Mouse (Mus musculus): ENCODE measurements at regions not wholly inside any gene's neighbourhood (a gene's known extent, or its start where the extent isn't known, plus 50 kb on each side); places are given as distances from the start of the nearest gene placed in this dataset.

DNA sequence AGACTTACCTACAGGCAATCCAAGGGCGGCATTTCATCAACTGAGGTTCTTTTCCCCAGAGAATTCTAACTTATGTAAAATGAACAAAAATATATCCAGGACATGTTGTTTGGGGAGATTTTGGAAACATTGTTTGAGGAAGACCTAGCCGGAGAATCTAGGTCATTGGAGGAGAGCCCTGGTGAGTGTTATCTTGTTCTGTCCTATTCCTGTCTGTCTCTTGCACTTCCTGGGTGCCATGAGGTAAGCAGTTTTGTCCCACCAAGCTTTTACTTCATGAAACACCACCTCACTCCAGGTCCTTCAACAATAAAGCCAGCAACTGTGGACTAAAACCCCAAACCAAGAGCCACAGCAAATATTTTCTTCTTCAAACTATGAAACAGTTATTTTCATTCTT lies 218.5 kb downstream of the Fam49a start:
- Histone ChIP-seq H3K27ac (ENCODE audit: control insufficient read depth, insufficient read depth, low read depth, low read length, poor library complexity) (no peak overlapping the region), H3K4me1 (ENCODE audit: control insufficient read depth, insufficient read depth, low read length) (no peaks in the 10 kb centered on the region; the same call in none of the 2 replicates), H3K4me3 (replicated peaks; ENCODE audit: control insufficient read depth, low read depth, low read length) (no peak overlapping the region)
- TF ChIP-seq CTCF (IDR thresholded peaks at IDR 0.05; ENCODE audit: control insufficient read depth, insufficient read depth, low read length) (no peak), POLR2A (IDR thresholded peaks at IDR 0.05; ENCODE audit: borderline replicate concordance, control insufficient read depth, low read depth, low read length) (no peak)
- 79% methylated on average over 2 of the region's 2 CpGs for WGBS

DNA sequence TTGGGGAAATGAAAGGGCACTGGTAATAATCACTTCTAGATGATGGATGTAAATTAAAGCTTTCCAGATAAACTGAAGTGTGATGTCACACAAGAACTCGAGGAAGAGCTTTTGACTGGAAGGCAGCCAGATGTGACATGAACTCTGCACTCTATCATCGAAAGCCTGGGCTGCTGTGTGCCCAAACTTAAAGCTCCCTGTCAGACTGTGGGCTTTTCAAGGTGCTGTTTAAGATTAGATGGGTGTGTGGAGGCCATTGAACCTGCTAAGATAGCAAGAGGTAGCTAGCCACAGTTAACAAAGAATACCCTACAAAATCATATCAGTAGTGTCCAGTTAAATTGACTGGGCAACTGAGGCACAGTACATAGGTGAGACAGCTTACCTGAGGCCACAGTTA lies 190.1 kb downstream of the Fam49a start:
- H3K4me1 ChIP-seq (ENCODE audit: control insufficient read depth, insufficient read depth, low read length): no peaks in the 10 kb centered on the region
- 44% methylated on average over 2 of the region's 2 CpGs for WGBS
- H3K4me3 ChIP-seq (replicated peaks; ENCODE audit: control insufficient read depth, low read depth, low read length): no peak overlapping the region
- no peak overlapping the region for H3K27ac ChIP-seq (ENCODE audit: control insufficient read depth, insufficient read depth, low read depth, low read length, poor library complexity)
- TF ChIP-seq POLR2A (IDR thresholded peaks at IDR 0.05; ENCODE audit: borderline replicate concordance, control insufficient read depth, low read depth, low read length): no peak
- no peak for TF ChIP-seq CTCF (IDR thresholded peaks at IDR 0.05; ENCODE audit: control insufficient read depth, insufficient read depth, low read length)

- 80% methylated on average over 2 of the region's 2 CpGs for WGBS
- Histone ChIP-seq H3K27ac (ENCODE audit: control insufficient read depth, insufficient read depth, low read depth, low read length, poor library complexity) (no peak overlapping the region), H3K4me1 (ENCODE audit: control insufficient read depth, insufficient read depth, low read length) (no peaks in the 10 kb centered on the region), H3K4me3 (replicated peaks; ENCODE audit: control insufficient read depth, low read depth, low read length) (no peak overlapping the region)
- no peak for TF ChIP-seq POLR2A (IDR thresholded peaks at IDR 0.05; ENCODE audit: borderline replicate concordance, control insufficient read depth, low read depth, low read length)
- no peak for TF ChIP-seq CTCF (IDR thresholded peaks at IDR 0.05; ENCODE audit: control insufficient read depth, insufficient read depth, low read length)
These were observed 184.8 kb downstream of the Fam49a start for GRCm38 (mm10) chr12:12446768-12447167.

DNA sequence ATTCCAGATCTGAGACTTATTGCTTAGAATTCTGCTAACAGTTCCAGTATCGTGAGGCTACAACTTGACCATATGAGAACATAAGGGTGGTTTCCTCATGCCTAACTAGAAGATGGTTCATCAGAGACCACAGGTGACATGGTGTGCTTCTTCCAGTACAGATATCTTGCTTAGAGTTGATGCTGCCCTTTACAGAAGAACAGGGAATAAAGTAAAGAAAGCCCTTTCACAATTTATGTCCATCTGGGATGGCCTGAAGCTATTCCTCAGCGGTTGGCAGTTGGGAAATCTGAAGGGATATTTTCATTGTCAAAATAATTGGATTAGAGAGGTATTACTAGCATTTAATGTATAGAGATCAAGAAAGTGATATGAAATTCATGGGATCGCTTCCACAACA lies 184.3 kb downstream of the Fam49a start:
- H3K4me1 ChIP-seq (ENCODE audit: control insufficient read depth, insufficient read depth, low read length): no peaks in the 10 kb centered on the region
- TF ChIP-seq CTCF (IDR thresholded peaks at IDR 0.05; ENCODE audit: control insufficient read depth, insufficient read depth, low read length) (no peak), POLR2A (IDR thresholded peaks at IDR 0.05; ENCODE audit: borderline replicate concordance, control insufficient read depth, low read depth, low read length) (no peak)
- 88% methylated on average over 3 of the region's 3 CpGs for WGBS
- H3K4me3 ChIP-seq (replicated peaks; ENCODE audit: control insufficient read depth, low read depth, low read length): no peak overlapping the region
- H3K27ac ChIP-seq (ENCODE audit: control insufficient read depth, insufficient read depth, low read depth, low read length, poor library complexity): no peak overlapping the region

DNA sequence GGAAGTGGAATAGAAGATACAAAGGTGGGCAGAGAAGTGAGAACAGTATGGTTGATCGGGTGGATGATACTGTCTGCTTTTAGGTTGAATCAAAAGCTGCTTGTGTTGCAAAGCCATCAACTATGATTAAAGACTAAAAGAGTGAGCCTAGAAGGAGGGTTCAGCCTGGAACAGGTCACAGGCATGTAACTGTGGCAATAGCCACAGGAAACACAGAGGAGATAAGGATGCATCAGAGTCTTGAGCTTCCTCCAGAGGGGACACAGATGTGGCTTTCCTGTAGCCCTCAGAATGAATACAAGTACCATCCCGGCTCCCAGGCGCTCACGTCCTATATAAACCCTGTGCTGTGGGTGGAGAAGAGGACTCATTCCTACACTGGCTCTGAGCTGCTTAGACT lies 180.9 kb downstream of the Fam49a start:
- H3K4me3 ChIP-seq (replicated peaks; ENCODE audit: control insufficient read depth, low read depth, low read length): no peak overlapping the region
- no peak for TF ChIP-seq CTCF (IDR thresholded peaks at IDR 0.05; ENCODE audit: control insufficient read depth, insufficient read depth, low read length)
- no peak for TF ChIP-seq POLR2A (IDR thresholded peaks at IDR 0.05; ENCODE audit: borderline replicate concordance, control insufficient read depth, low read depth, low read length)
- no peak overlapping the region for H3K27ac ChIP-seq (ENCODE audit: control insufficient read depth, insufficient read depth, low read depth, low read length, poor library complexity)
- 37% methylated on average over 4 of the region's 4 CpGs for WGBS
- H3K4me1 ChIP-seq (ENCODE audit: control insufficient read depth, insufficient read depth, low read length): no peaks in the 10 kb centered on the region

DNA sequence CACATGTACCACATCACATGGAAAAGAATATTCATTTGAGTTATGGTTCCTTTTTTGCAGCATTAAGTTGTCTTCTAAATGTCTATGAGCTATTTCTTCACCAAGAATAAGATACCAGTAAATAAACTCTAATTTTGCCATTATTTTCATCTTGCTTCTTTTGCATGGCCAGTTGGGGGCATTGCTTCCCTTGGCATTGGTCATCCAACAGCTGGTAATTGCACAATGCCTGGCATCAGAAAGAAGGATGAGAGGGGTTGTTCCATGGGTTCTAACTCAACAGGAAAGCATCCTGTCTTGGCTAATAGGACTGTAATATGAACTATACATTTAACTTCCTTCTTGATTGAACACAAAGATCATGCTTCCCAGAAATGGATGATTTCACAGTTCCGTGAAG lies 174.4 kb downstream of the Fam49a start:
- H3K4me1 ChIP-seq (ENCODE audit: control insufficient read depth, insufficient read depth, low read length): no peaks in the 10 kb centered on the region
- TF ChIP-seq POLR2A (IDR thresholded peaks at IDR 0.05; ENCODE audit: borderline replicate concordance, control insufficient read depth, low read depth, low read length) (no peak), CTCF (IDR thresholded peaks at IDR 0.05; ENCODE audit: control insufficient read depth, insufficient read depth, low read length) (0 out of 2 replicates have a peak, but pooled peaks have one; percentile 16)
- WGBS: 58% methylated on average over 1 of the region's 1 CpGs
- no peak overlapping the region for H3K27ac ChIP-seq (ENCODE audit: control insufficient read depth, insufficient read depth, low read depth, low read length, poor library complexity)
- H3K4me3 ChIP-seq (replicated peaks; ENCODE audit: control insufficient read depth, low read depth, low read length): no peak overlapping the region

- Histone ChIP-seq H3K27ac (ENCODE audit: control insufficient read depth, insufficient read depth, low read depth, low read length, poor library complexity) (no peak overlapping the region), H3K4me3 (replicated peaks; ENCODE audit: control insufficient read depth, low read depth, low read length) (no peak overlapping the region), H3K4me1 (ENCODE audit: control insufficient read depth, insufficient read depth, low read length) (no peaks in the 10 kb centered on the region; the same call in 1 of the 2 replicates)
- TF ChIP-seq POLR2A (IDR thresholded peaks at IDR 0.05; ENCODE audit: borderline replicate concordance, control insufficient read depth, low read depth, low read length): no peak
- no peak for TF ChIP-seq CTCF (IDR thresholded peaks at IDR 0.05; ENCODE audit: control insufficient read depth, insufficient read depth, low read length)
- 54% methylated on average over 1 of the region's 1 CpGs for WGBS
These were observed 170.7 kb downstream of the Fam49a start for GRCm38 (mm10) chr12:12432597-12432996.
